Mouse (Mus musculus): ENCODE measurements around the gene Gnmt. TPM values are rescaled to one million over a fixed set of nuclear protein-coding genes. Genes with fewer than 3 reads are reported as not detected.
A peak's percentile ranks its signal among the peaks of the same experiment; 100 is the strongest.

Gene Gnmt
- polyA plus RNA-seq, 1 experiment from 2014 or later, result 2.5 TPM

GRCm38 (mm10) chr17:46747806-46748205, 18.8 kb upstream of the Gnmt start:
- WGBS, result 82% methylated on average over 2 of the region's 2 CpGs
- Histone ChIP-seq H3K9me3 (ENCODE audit: control insufficient read depth, low read length) (no peaks in the 10 kb centered on the region), H3K36me3 (ENCODE audit: control insufficient read depth, insufficient read depth, low read length) (peaks cover 5% of the 10 kb centered on the region; the same call in 1 of the 2 replicates), H3K4me1 (replicated peaks; ENCODE audit: control insufficient read depth, insufficient read depth, low read length) (peaks cover 12% of the 10 kb centered on the region), H3K27me3 (ENCODE audit: control insufficient read depth, insufficient read depth, low read depth, low read length) (no peaks in the 10 kb centered on the region), H3K4me3 (ENCODE audit: low read length) (no peak overlapping the region), H3K27ac (ENCODE audit: low read length) (no peak overlapping the region), H3K4me2 (ENCODE audit: low read depth, low read length) (no peak overlapping the region), H3K9ac (ENCODE audit: low read length) (no peak overlapping the region)
- ATAC-seq (ENCODE audit: low read depth), result no peak

DNA sequence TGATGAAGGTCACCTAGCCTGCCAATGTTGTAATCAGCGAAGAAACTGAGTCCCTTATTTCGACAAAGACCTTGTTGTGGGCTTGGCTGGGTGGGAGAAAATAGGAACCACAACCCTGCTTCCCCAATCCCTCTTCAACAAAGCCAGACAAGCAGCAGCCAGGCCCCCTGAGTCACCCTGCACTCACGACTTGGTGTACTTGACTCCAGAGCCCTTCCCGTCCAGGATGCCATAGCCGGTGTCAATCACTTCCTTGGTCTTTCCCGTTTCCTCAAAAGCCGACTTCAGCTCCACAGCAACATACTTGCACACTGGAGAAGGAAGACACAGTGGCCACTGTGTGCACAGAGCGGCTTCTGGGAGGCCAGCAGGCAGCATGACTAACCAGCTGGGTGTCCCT, 18.3 kb upstream of the Gnmt start:
- peaks cover 7% of the 10 kb centered on the region; the same call in 1 of the 2 replicates for H3K36me3 ChIP-seq (ENCODE audit: control insufficient read depth, insufficient read depth, low read length)
- no peak overlapping the region for H3K27ac ChIP-seq (ENCODE audit: low read length)
- whole genome bisulfite sequencing, result 79% methylated on average over 8 of the region's 8 CpGs
- H3K9me3 ChIP-seq (ENCODE audit: control insufficient read depth, low read length), result no peaks in the 10 kb centered on the region
- H3K4me1 ChIP-seq (replicated peaks; ENCODE audit: control insufficient read depth, insufficient read depth, low read length), result peaks cover 7% of the 10 kb centered on the region
- no peak overlapping the region for H3K4me3 ChIP-seq (ENCODE audit: low read length)
- H3K9ac ChIP-seq (ENCODE audit: low read length), result no peak overlapping the region
- no peak for ATAC-seq (ENCODE audit: low read depth)
- no peaks in the 10 kb centered on the region for H3K27me3 ChIP-seq (ENCODE audit: control insufficient read depth, insufficient read depth, low read depth, low read length)
- H3K4me2 ChIP-seq (ENCODE audit: low read depth, low read length), result no peak overlapping the region

GRCm38 (mm10) chr17:46745506-46745905, 16.5 kb upstream of the Gnmt start:
- Histone ChIP-seq H3K27me3 (ENCODE audit: control insufficient read depth, insufficient read depth, low read depth, low read length) (no peaks in the 10 kb centered on the region), H3K4me3 (ENCODE audit: low read length) (no peak overlapping the region), H3K9me3 (ENCODE audit: control insufficient read depth, low read length) (no peaks in the 10 kb centered on the region), H3K36me3 (ENCODE audit: control insufficient read depth, insufficient read depth, low read length) (peaks cover 7% of the 10 kb centered on the region; the same call in 1 of the 2 replicates), H3K4me1 (replicated peaks; ENCODE audit: control insufficient read depth, insufficient read depth, low read length) (no peaks in the 10 kb centered on the region; the same call in 1 of the 2 replicates), H3K9ac (ENCODE audit: low read length) (no peak overlapping the region), H3K4me2 (ENCODE audit: low read depth, low read length) (no peak overlapping the region), H3K27ac (ENCODE audit: low read length) (no peak overlapping the region)
- 94% methylated on average over 2 of the region's 2 CpGs for WGBS
- ATAC-seq (ENCODE audit: low read depth), result no peak

GRCm38 (mm10) chr17:46742986-46743385, 14.0 kb upstream of the Gnmt start:
- Histone ChIP-seq H3K36me3 (ENCODE audit: control insufficient read depth, insufficient read depth, low read length) (peaks cover 7% of the 10 kb centered on the region; the same call in 1 of the 2 replicates), H3K27ac (ENCODE audit: low read length) (no peak overlapping the region), H3K4me2 (ENCODE audit: low read depth, low read length) (no peak overlapping the region), H3K9me3 (ENCODE audit: control insufficient read depth, low read length) (no peaks in the 10 kb centered on the region), H3K27me3 (ENCODE audit: control insufficient read depth, insufficient read depth, low read depth, low read length) (no peaks in the 10 kb centered on the region), H3K4me3 (ENCODE audit: low read length) (no peak overlapping the region), H3K9ac (ENCODE audit: low read length) (no peak overlapping the region), H3K4me1 (replicated peaks; ENCODE audit: control insufficient read depth, insufficient read depth, low read length) (no peaks in the 10 kb centered on the region)
- peak; percentile 38; the same call in 1 of the 2 replicates for ATAC-seq (ENCODE audit: low read depth)
- 71% methylated on average over 9 of the region's 9 CpGs for WGBS

DNA sequence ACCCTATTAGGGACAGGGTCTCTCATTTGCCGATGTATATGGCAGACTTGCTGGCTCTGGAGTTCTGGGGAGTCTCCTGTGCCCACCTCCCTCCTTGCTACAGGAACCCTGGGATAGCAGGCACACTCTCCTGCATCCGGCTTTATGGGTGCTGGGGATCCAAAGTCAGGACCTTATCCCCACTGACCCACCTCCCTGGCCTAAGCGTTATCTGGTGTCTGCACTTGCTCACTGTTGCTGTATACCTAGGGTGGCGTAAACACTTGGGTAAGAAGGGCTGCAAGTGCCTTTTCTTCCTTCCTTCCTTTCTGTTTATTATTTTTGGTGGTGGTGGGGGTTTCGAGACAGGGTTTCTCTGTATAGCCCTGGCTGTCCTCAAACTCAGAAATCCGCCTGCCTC, 12.3 kb upstream of the Gnmt start:
- no peaks in the 10 kb centered on the region for H3K27me3 ChIP-seq (ENCODE audit: control insufficient read depth, insufficient read depth, low read depth, low read length)
- H3K4me1 ChIP-seq (replicated peaks; ENCODE audit: control insufficient read depth, insufficient read depth, low read length), result no peaks in the 10 kb centered on the region
- H3K4me2 ChIP-seq (ENCODE audit: low read depth, low read length), result no peak overlapping the region
- H3K4me3 ChIP-seq (ENCODE audit: low read length), result no peak overlapping the region
- no peaks in the 10 kb centered on the region for H3K9me3 ChIP-seq (ENCODE audit: control insufficient read depth, low read length)
- ATAC-seq (ENCODE audit: low read depth), result no peak
- WGBS, result 88% methylated on average over 6 of the region's 6 CpGs
- no peak overlapping the region for H3K9ac ChIP-seq (ENCODE audit: low read length)
- peaks cover 3% of the 10 kb centered on the region; the same call in 1 of the 2 replicates for H3K36me3 ChIP-seq (ENCODE audit: control insufficient read depth, insufficient read depth, low read length)
- no peak overlapping the region for H3K27ac ChIP-seq (ENCODE audit: low read length)

DNA sequence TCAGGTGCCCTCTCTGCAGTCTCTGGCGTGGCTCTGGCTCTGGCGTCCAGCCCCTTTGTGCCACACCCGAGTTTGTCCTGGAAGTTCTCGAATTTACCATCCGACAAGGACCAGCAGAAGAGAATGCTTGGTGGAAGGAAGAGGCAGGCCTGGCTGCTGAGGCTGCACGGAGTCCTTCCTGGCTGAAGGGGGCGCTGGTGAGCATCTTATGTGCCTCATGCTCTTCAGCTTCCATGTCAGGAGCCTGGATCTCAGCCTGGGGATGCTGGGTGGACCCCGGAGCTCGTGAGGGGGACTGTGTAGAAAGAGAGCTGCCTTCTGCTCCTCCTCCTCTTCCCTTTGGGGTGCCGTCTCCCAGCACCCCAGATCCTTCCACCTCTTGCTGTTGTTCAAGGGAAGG, 7.2 kb upstream of the Gnmt start:
- Histone ChIP-seq H3K4me2 (ENCODE audit: low read depth, low read length) (no peak overlapping the region), H3K27ac (ENCODE audit: low read length) (no peak overlapping the region), H3K4me1 (replicated peaks; ENCODE audit: control insufficient read depth, insufficient read depth, low read length) (no peaks in the 10 kb centered on the region), H3K9me3 (ENCODE audit: control insufficient read depth, low read length) (no peaks in the 10 kb centered on the region), H3K4me3 (ENCODE audit: low read length) (no peak overlapping the region), H3K36me3 (ENCODE audit: control insufficient read depth, insufficient read depth, low read length) (peaks cover 4% of the 10 kb centered on the region; the same call in 1 of the 2 replicates), H3K9ac (ENCODE audit: low read length) (no peak overlapping the region), H3K27me3 (ENCODE audit: control insufficient read depth, insufficient read depth, low read depth, low read length) (no peaks in the 10 kb centered on the region)
- 66% methylated on average over 10 of the region's 10 CpGs for WGBS
- 0 out of 2 replicates have a peak, but pooled peaks have one; percentile 4 for ATAC-seq (ENCODE audit: low read depth)

DNA sequence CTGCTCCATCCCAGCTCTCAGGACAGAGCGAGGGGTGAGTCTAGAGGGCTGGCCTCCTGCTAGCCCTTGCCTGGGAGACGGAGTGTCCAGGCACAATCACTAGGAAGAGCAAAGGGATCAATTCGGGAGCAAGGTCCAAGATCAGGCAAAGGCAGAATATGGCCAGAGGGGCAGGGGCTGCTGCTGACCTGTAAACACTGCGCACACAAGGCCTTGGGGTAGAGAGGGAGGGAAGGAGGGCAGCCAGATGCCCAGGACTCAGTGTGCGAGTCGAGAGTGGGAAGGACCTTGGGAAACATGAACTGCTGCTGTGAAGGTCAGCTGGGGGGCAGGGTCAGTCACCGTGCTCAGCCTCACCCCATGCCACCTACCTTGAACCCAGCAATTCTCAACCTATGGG, 6.3 kb upstream of the Gnmt start:
- H3K9ac ChIP-seq (ENCODE audit: low read length), result no peak overlapping the region
- no peak overlapping the region for H3K27ac ChIP-seq (ENCODE audit: low read length)
- WGBS, result 85% methylated on average over 7 of the region's 7 CpGs
- no peaks in the 10 kb centered on the region for H3K27me3 ChIP-seq (ENCODE audit: control insufficient read depth, insufficient read depth, low read depth, low read length)
- ATAC-seq (ENCODE audit: low read depth), result no peak
- H3K9me3 ChIP-seq (ENCODE audit: control insufficient read depth, low read length), result no peaks in the 10 kb centered on the region
- peaks cover 4% of the 10 kb centered on the region; the same call in 1 of the 2 replicates for H3K36me3 ChIP-seq (ENCODE audit: control insufficient read depth, insufficient read depth, low read length)
- H3K4me1 ChIP-seq (replicated peaks; ENCODE audit: control insufficient read depth, insufficient read depth, low read length), result no peaks in the 10 kb centered on the region
- H3K4me2 ChIP-seq (ENCODE audit: low read depth, low read length), result no peak overlapping the region
- no peak overlapping the region for H3K4me3 ChIP-seq (ENCODE audit: low read length)

GRCm38 (mm10) chr17:46734055-46734454, 5.1 kb upstream of the Gnmt start:
- Histone ChIP-seq H3K27ac (ENCODE audit: low read length) (no peak overlapping the region), H3K4me2 (ENCODE audit: low read depth, low read length) (no peak overlapping the region), H3K4me1 (replicated peaks; ENCODE audit: control insufficient read depth, insufficient read depth, low read length) (peaks cover under 1% of the 10 kb centered on the region), H3K9ac (ENCODE audit: low read length) (no peak overlapping the region), H3K9me3 (ENCODE audit: control insufficient read depth, low read length) (no peaks in the 10 kb centered on the region), H3K27me3 (ENCODE audit: control insufficient read depth, insufficient read depth, low read depth, low read length) (peaks cover 5% of the 10 kb centered on the region; the same call in 1 of the 2 replicates), H3K4me3 (ENCODE audit: low read length) (no peak overlapping the region), H3K36me3 (ENCODE audit: control insufficient read depth, insufficient read depth, low read length) (peaks cover 4% of the 10 kb centered on the region; the same call in 1 of the 2 replicates)
- 91% methylated on average over 3 of the region's 3 CpGs for WGBS
- ATAC-seq (ENCODE audit: low read depth), result no peak

GRCm38 (mm10) chr17:46728496-46728895, 472 bp downstream of the Gnmt start:
- Histone ChIP-seq H3K27me3 (ENCODE audit: control insufficient read depth, insufficient read depth, low read depth, low read length) (peaks cover 16% of the 10 kb centered on the region; the same call in 1 of the 2 replicates), H3K4me3 (ENCODE audit: low read length) (peak overlapping the region; percentile 41), H3K9ac (ENCODE audit: low read length) (peak overlapping the region; percentile 43; the same call in 1 of the 2 replicates), H3K4me2 (ENCODE audit: low read depth, low read length) (peak overlapping the region; percentile 58), H3K27ac (ENCODE audit: low read length) (no peak overlapping the region), H3K4me1 (replicated peaks; ENCODE audit: control insufficient read depth, insufficient read depth, low read length) (peaks cover 7% of the 10 kb centered on the region), H3K9me3 (ENCODE audit: control insufficient read depth, low read length) (no peaks in the 10 kb centered on the region), H3K36me3 (ENCODE audit: control insufficient read depth, insufficient read depth, low read length) (peaks cover 4% of the 10 kb centered on the region; the same call in 1 of the 2 replicates)
- WGBS, result 40% methylated on average over 11 of the region's 11 CpGs
- no peak for ATAC-seq (ENCODE audit: low read depth)
